Mouse (Mus musculus) layer of hippocampus, adult 2 months (tissue): ENCODE measurements at regions not wholly inside any gene's neighbourhood (a gene's known extent, or its start where the extent isn't known, plus 50 kb on each side); places are given as distances from the start of the nearest gene placed in this dataset.
A peak's percentile ranks its signal among the peaks of the same experiment; 100 is the strongest.

Experiments
- DNase-seq, 2 experiments: peaks; one replicate each; pipeline ENCODE4 v3.0.0; 2022; ENCODE audit warnings: low spot score in 2 of 2
- H3K27ac ChIP-seq: fragments of 200-600 bp; 2 replicates; pipeline ENCODE4 v1.8.1; 2022
- H3K4me3 ChIP-seq: fragments of 200-600 bp; 2 replicates; pipeline ENCODE4 v1.8.1; 2022; ENCODE audit warnings: mild to moderate bottlenecking
- CTCF ChIP-seq: fragments of 200-600 bp; conservative IDR thresholded peaks from 2 replicates; pipeline ENCODE4 v1.8.1; 2022; ENCODE audit warnings: antibody characterized with exemption, mild to moderate bottlenecking, moderate library complexity

GRCm38 (mm10) chr17:4808926-4809325, 185.2 kb upstream of the Arid1b start:
- TF ChIP-seq CTCF, result no peak
- no peak for DNase-seq

GRCm38 (mm10) chr17:4813232-4813631, 180.9 kb upstream of the Arid1b start:
- Histone ChIP-seq H3K4me3 (no peak overlapping the region), H3K27ac (no peak overlapping the region)
- no peak for TF ChIP-seq CTCF
- no peak for DNase-seq

More at GRCm38 (mm10) chr17:4808926-4809325, 185.2 kb upstream of the Arid1b start:
- no peak overlapping the region for H3K4me3 ChIP-seq
- H3K27ac ChIP-seq, result no peak overlapping the region

GRCm38 (mm10) chr17:4813666-4814065, 180.5 kb upstream of the Arid1b start:
- Histone ChIP-seq H3K27ac (no peak overlapping the region), H3K4me3 (no peak overlapping the region)
- no peak for DNase-seq
- TF ChIP-seq CTCF, result no peak

GRCm38 (mm10) chr17:4825221-4825895, 168.8 kb upstream of the Arid1b start:
- Histone ChIP-seq H3K4me3 (no peak overlapping the region), H3K27ac (no peak overlapping the region)
- DNase-seq, result no peak
- TF ChIP-seq CTCF, result no peak

GRCm38 (mm10) chr17:4834065-4834464, 160.1 kb upstream of the Arid1b start:
- H3K4me3 ChIP-seq, result no peak overlapping the region
- peak; percentile 17 to 23 for DNase-seq
- peak overlapping the region; percentile 83 for H3K27ac ChIP-seq
- no peak for TF ChIP-seq CTCF

- DNase-seq, result peak in 1 of 2 experiments; percentile 16
- peak overlapping the region; percentile 83 for H3K27ac ChIP-seq
- no peak for TF ChIP-seq CTCF
- no peak overlapping the region for H3K4me3 ChIP-seq
These were observed 159.6 kb upstream of the Arid1b start for GRCm38 (mm10) chr17:4834571-4834970.

GRCm38 (mm10) chr17:4835065-4835705, 158.9 kb upstream of the Arid1b start:
- TF ChIP-seq CTCF, result no peak
- H3K4me3 ChIP-seq, result no peak overlapping the region
- H3K27ac ChIP-seq, result peak overlapping the region; percentile 83
- peak; percentile 24 to 57 for DNase-seq

GRCm38 (mm10) chr17:4840123-4840522, 154.0 kb upstream of the Arid1b start:
- no peak overlapping the region for H3K4me3 ChIP-seq
- no peak for TF ChIP-seq CTCF
- no peak overlapping the region for H3K27ac ChIP-seq
- DNase-seq, result no peak

- no peak for TF ChIP-seq CTCF
- DNase-seq, result no peak
- Histone ChIP-seq H3K27ac (no peak overlapping the region), H3K4me3 (no peak overlapping the region)
These were observed 135.8 kb upstream of the Arid1b start for GRCm38 (mm10) chr17:4858304-4858703.

- no peak overlapping the region for H3K4me3 ChIP-seq
- no peak for DNase-seq
- no peak overlapping the region for H3K27ac ChIP-seq
- no peak for TF ChIP-seq CTCF
These were observed 129.2 kb upstream of the Arid1b start for GRCm38 (mm10) chr17:4864901-4865300.

GRCm38 (mm10) chr17:4865621-4866020, 128.5 kb upstream of the Arid1b start:
- DNase-seq, result peak; percentile 27 to 34
- no peak for TF ChIP-seq CTCF
- peak overlapping the region; percentile 39 for H3K4me3 ChIP-seq
- peak overlapping the region; percentile 43; the same call in 1 of the 2 replicates for H3K27ac ChIP-seq

GRCm38 (mm10) chr17:4866026-4866896, 127.9 kb upstream of the Arid1b start:
- Histone ChIP-seq H3K4me3 (peak overlapping the region; percentile 39; the same call in 1 of the 2 replicates), H3K27ac (peak overlapping the region; percentile 43; the same call in 1 of the 2 replicates)
- TF ChIP-seq CTCF, result no peak
- DNase-seq, result no peak

- H3K27ac ChIP-seq, result no peak overlapping the region
- DNase-seq, result no peak
- H3K4me3 ChIP-seq, result no peak overlapping the region
- no peak for TF ChIP-seq CTCF
These were observed 127.0 kb upstream of the Arid1b start for GRCm38 (mm10) chr17:4867083-4867482.
